Mouse (Mus musculus): ENCODE results near the gene Eif4e1b. TPM values are rescaled to one million over a fixed set of nuclear protein-coding genes. Genes with fewer than 3 reads are reported as not detected.
A peak's percentile ranks its signal among the peaks of the same experiment; 100 is the strongest.

Eif4e1b gene
- not detected for total RNA-seq (2021)

GRCm38 (mm10) chr13:54783698-54784097 lies at the start of gene Eif4e1b:
Gene Eif4e1b (plus strand): TSS chr13:54783998.
- no peak for DNase-seq
- intact Hi-C loops (cut with DNase I), result no loop called here

- intact Hi-C loops (cut with DNase I), result no loop called here
- no peak for DNase-seq
These were observed 46.9 kb upstream of the Eif4e1b start for GRCm38 (mm10) chr13:54736931-54737330.

- intact Hi-C loops (cut with DNase I), result no loop called here
- DNase-seq, result peak; percentile 20 to 22
These were observed 46.1 kb upstream of the Eif4e1b start for GRCm38 (mm10) chr13:54737488-54738212.

GRCm38 (mm10) chr13:54738213-54738601 lies 45.6 kb upstream of the Eif4e1b start:
- DNase-seq, result peak in 1 of 2 experiments; percentile 3

GRCm38 (mm10) chr13:54746110-54746509 lies 37.7 kb upstream of the Eif4e1b start:
- intact Hi-C loops (cut with DNase I), result no loop called here
- no peak for DNase-seq

More at GRCm38 (mm10) chr13:54738213-54738601, 45.6 kb upstream of the Eif4e1b start:
- intact Hi-C loops (cut with DNase I), result no loop called here

GRCm38 (mm10) chr13:54746896-54747295 lies 36.9 kb upstream of the Eif4e1b start:
- intact Hi-C loops (cut with DNase I), result no loop called here
- DNase-seq, result no peak

GRCm38 (mm10) chr13:54748190-54748589 lies 35.6 kb upstream of the Eif4e1b start:
- DNase-seq, result no peak
- intact Hi-C loops (cut with DNase I), result no loop called here

GRCm38 (mm10) chr13:54748721-54749060 lies 35.1 kb upstream of the Eif4e1b start:
- DNase-seq, result no peak
- intact Hi-C loops (cut with DNase I), result no loop called here

GRCm38 (mm10) chr13:54749061-54749863 lies 34.5 kb upstream of the Eif4e1b start:
- DNase-seq, result peak; percentile 16 to 43
- intact Hi-C loops (cut with DNase I), result no loop called here

GRCm38 (mm10) chr13:54749864-54750411 lies 33.9 kb upstream of the Eif4e1b start, which contains the start of gene Gprin1:
Gene Gprin1 (minus strand): TSS chr13:54749874.
- DNase-seq, result no peak
- intact Hi-C loops (cut with DNase I), result no loop called here

GRCm38 (mm10) chr13:54750699-54751098 lies 33.1 kb upstream of the Eif4e1b start:
- intact Hi-C loops (cut with DNase I), result no loop called here
- DNase-seq, result peak; percentile 35 to 61

GRCm38 (mm10) chr13:54752656-54753055 lies 31.1 kb upstream of the Eif4e1b start:
- intact Hi-C loops (cut with DNase I), result no loop called here
- no peak for DNase-seq

- intact Hi-C loops (cut with DNase I), result no loop called here
These were observed 30.1 kb upstream of the Eif4e1b start for GRCm38 (mm10) chr13:54753733-54754132.

GRCm38 (mm10) chr13:54754169-54755080 lies 29.4 kb upstream of the Eif4e1b start:
- DNase-seq, result no peak
- intact Hi-C loops (cut with DNase I), result no loop called here

More at GRCm38 (mm10) chr13:54753733-54754132, 30.1 kb upstream of the Eif4e1b start:
- no peak for DNase-seq

- intact Hi-C loops (cut with DNase I), result no loop called here
- DNase-seq, result no peak
These were observed 28.5 kb upstream of the Eif4e1b start for GRCm38 (mm10) chr13:54755201-54755830.

GRCm38 (mm10) chr13:54756156-54756712 lies 27.6 kb upstream of the Eif4e1b start:
- DNase-seq, result no peak
- intact Hi-C loops (cut with DNase I), result no loop called here

GRCm38 (mm10) chr13:54757093-54757830 lies 26.5 kb upstream of the Eif4e1b start:
- intact Hi-C loops (cut with DNase I), result no loop called here

GRCm38 (mm10) chr13:54758045-54758755 lies 25.6 kb upstream of the Eif4e1b start:
- intact Hi-C loops (cut with DNase I), result no loop called here
- DNase-seq, result peak; percentile 79 to 86

More at GRCm38 (mm10) chr13:54757093-54757830, 26.5 kb upstream of the Eif4e1b start:
- DNase-seq, result no peak

Data from heart, postnatal 10 days (tissue).